Mouse (Mus musculus) NIH3T3 (cell line): ENCODE measurements around the gene Gad2.

Experiments used
- DNase-seq: peaks from one replicate; pipeline ENCODE4 v3.0.0-alpha.2; 2012; ENCODE audit warnings: low read depth

Gene Gad2

GRCm38 (mm10) chr2:22621828-22622731, at the start of gene Gad2:
Gene Gad2, plus strand, starts transcription at chr2:22622205.
- DNase-seq, result no peak

DNA sequence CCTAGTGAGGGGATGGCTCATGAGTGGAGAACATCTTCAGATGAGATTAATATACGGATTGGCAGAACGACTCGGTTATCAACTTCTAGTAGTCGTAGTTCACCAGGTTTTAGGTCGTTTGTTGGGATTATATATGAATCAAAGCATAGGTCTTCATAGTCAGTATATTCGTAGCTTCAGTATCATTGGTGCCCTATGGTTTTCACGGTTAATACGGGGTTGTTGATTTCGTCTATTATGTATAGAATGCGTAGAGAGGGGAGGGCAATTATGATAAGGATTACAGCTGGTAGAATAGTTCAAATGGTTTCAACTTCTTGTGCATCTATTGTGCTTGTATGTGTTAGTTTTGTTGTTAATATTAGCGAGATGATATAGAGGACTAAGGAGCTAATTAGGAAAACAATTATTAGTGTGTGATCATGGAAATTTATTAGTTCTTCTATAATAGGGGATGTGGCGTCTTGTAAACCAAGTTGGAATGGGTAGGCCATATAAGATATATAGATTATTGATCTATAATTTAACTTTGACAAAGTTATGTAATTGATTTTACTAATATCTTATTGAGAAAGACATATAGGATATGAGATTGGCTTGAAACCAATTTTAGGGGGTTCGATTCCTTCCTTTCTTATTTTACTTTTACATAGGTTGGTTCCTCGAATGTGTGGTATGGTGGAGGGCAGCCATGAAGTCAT, 34.4 kb upstream of the Gad2 start:
- DNase-seq, result peak; percentile 40

GRCm38 (mm10) chr2:22588170-22588541, 33.8 kb upstream of the Gad2 start:
- DNase-seq, result peak; percentile 57

GRCm38 (mm10) chr2:22588673-22589381, 33.2 kb upstream of the Gad2 start:
- peak; percentile 73 for DNase-seq

- DNase-seq, result peak; percentile 13
These were observed 32.4 kb upstream of the Gad2 start for GRCm38 (mm10) chr2:22589382-22590205.

GRCm38 (mm10) chr2:22590206-22590490, 31.9 kb upstream of the Gad2 start:
- DNase-seq, result no peak

- no peak for DNase-seq
These were observed 4.1 kb upstream of the Gad2 start for GRCm38 (mm10) chr2:22617951-22618350.

DNA sequence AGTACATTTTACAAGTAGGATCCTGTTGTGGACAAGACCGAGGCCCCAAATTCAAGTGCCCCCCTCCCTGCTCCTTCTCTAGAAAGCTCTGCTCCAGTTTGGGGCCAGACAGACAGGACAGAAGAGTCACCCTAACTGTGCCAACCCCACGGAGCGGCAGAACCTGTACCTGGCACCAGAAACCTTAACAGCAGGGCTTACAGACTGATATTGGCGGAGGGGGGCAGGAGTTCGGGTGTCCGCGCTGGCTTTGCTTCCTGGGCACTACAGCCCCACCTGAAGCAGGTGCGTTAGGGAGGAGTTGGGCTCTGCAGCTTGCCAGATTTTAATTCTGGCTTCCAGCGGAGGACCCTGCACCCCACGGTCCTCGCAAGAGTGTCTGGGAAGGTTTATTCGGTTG, 2.6 kb upstream of the Gad2 start:
- DNase-seq, result no peak

GRCm38 (mm10) chr2:22620030-22620429, 2.0 kb upstream of the Gad2 start:
- no peak for DNase-seq

- DNase-seq, result no peak
These were observed 1.5 kb upstream of the Gad2 start for GRCm38 (mm10) chr2:22620534-22620933.

DNA sequence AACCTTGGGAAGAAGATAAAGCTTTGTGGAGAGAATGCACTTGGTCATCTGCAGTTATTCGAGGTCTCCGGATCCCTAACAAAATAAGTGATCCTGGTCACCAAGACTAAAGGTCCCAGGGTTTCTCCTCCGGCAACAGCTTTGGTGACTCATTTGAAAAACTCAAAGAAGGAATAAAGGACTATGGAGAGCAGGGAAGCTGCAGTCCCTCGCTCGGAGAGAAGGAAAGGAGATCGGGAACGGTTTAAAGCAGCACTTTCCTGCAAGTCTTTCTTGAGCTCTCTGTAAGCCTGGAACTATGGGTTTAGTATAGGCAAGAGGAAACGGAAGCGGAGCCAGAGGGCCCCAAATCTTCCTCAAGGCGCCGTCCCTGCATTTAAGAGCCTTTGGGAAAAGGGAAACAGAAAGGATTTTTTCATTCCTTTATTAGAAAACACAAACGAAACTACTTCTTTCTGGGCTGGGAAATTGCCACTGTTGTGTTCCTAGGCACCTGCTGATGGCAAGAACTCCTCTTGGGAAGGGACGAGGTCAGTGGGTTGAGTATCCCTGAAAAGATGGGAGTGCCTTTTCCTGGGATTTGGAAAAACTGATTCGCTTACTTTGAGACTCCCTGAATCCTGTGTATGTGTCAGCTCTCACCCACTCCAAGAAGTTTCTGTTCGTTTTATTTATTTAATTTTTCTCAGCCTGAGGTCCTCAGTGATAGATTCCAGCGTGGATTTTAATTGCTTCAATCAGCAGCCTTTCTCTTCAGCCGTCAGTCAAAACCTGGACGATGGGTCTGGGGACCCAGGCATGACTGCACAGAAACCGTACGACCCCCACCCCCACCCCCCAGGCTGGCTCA, 802 bp upstream of the Gad2 start:
- DNase-seq, result no peak

DNA sequence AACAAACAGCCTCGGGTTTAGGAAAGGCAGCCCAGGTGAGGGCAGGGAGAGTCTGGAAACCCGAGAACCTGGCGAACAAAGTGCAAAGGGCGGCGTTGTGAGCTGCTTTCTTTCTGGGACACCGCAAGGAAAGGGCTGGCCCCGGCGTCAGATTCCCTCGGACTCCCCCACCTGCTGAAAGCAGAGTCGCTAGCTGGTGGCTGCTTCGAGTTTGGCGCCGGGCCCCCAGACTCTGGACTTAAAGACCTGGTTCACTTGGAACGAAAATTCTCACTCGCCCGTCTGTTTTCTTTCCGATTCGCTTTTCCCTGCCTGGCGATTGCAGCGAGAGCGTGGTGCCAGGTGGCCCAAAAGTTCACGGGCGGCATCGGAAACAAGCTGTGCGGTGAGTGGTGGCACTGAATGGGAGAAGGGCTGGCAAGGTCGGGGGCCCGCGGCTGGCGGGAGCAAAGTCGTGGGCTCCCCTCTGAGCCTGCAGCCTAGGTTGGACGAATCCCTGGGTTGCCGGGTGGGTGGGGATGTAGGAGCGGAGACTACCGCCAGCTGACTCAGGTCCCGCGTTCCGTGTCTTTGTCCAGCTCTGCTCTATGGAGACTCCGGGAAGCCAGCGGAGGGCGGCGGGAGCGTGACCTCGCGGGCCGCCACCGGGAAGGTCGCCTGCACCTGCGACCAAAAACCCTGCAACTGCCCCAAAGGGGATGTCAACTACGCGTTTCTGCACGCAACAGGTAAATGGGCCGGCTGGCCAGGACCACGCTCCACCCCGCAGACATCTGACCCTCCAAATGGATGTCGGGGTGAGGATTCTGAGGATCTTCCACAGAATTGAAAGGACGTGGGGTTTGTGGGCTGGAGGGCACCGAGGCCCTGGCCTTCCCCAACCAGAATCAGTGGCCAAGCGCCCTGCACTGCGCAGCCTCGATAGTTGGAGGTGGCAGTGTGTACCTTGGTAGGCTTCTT, 1.4 kb downstream of the Gad2 start:
- no peak for DNase-seq

GRCm38 (mm10) chr2:22624188-22624975, 2.4 kb downstream of the Gad2 start:
- DNase-seq, result no peak

- DNase-seq, result no peak
These were observed 3.3 kb downstream of the Gad2 start for GRCm38 (mm10) chr2:22625096-22625960.

DNA sequence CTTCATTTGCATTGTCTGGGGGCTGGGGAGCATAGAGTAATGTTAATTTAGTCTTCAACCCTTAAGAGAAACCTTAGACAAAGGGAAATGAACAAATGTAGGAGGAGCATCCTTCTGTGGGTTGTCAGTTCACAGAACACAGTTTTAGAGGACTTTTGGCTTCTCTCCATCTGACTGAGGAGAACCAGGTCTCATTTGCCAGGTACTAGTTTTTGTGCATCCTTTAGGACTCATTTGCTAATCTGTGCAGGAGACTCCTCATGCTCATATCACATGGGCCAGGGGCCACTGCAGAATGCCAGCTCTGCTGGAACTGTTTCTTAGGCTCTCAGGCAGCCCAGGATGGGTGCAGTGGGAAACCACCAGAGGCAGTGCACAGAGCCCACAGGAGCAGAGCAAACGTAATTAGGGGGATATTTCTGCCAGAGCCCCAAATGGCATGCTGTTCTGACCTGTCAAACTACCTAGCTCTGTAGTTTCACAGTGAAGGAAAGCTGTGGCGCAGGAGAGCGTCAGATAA, 5.2 kb downstream of the Gad2 start:
- DNase-seq, result no peak

DNA sequence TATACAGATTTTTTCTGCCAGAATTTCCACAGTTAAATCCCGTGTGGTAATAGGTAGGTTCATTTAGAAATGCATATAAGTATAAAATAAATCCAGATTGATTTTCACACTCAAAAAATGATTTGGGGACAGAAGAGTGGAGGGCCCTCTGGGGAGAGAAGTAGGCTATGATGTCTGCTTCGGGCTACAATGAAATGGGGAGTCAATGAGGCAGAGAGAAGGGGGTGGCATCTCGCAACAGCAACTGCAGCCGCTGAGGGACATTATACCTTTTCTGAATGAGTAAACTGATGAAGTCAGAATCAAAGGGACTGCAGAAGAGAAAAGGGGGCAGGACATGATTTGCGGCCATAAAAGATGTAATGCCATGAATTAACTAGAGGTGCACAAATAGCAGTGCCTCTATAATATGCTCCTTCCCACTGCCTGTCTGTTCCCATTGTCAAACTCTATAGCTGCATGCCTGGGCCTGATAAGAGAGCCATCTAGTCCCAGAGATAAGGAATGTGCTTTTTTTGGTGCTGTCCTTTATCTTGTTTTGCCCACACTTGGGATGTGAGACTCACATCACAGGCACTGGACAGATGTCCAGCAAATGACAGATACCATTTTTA, 5.9 kb downstream of the Gad2 start:
- no peak for DNase-seq

DNA sequence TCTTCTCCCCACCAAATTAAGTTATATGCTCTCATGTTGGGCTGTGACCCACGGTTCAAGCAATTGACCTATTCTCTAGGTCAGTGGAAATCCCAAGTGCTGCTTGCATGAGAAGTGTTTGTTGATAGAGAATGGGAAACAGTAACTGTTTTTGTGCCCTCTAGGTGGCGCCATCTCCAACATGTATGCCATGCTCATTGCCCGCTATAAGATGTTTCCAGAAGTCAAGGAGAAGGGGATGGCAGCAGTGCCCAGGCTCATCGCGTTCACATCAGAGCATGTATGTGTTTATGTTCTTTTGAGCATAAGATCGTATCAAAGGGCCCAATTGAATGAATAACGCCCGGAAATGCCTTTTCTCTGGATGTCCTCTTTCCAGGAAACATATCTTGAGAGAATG, 12.8 kb downstream of the Gad2 start:
- peak; percentile 32 for DNase-seq
